Mouse (Mus musculus) layer of hippocampus, postnatal 36 days (tissue): ENCODE data around the gene Mdm2. TPM values are rescaled to one million over a fixed set of nuclear protein-coding genes. Genes with fewer than 3 reads are reported as not detected.

ENCODE experiments used
- DNase-seq, 2 experiments: peaks; one replicate each; pipeline ENCODE4 v3.0.0; 2022
- total RNA-seq, 2 experiments: library from RNA; stranded (reverse); gene quantifications; 2 replicates each; pipeline ENCODE4 v1.2.3; 2021

Gene Mdm2
- total RNA-seq, 2 experiments from 2014 or later: 59.2 to 71.3 TPM

- no peak for DNase-seq
These were observed 69.0 kb downstream of the Mdm2 start for GRCm38 (mm10) chr10:117641400-117642200.

GRCm38 (mm10) chr10:117640595-117641078 lies 69.9 kb downstream of the Mdm2 start:
- no peak for DNase-seq

GRCm38 (mm10) chr10:117639899-117640594 lies 70.5 kb downstream of the Mdm2 start:
- no peak for DNase-seq

GRCm38 (mm10) chr10:117639221-117639599 lies 71.3 kb downstream of the Mdm2 start:
- no peak for DNase-seq

Other genes with a start within 250 kb of the Mdm2 start
- 1 to 10 TPM; 9.1 to 9.4 TPM for gene Cpm, start 81.3 kb downstream of the Mdm2 start, total RNA-seq
- gene Slc35e3, start 35.6 kb upstream of the Mdm2 start, total RNA-seq: 10 to 100 TPM; 31.2 to 33.7 TPM
- 10 to 100 TPM; 15.8 to 20.7 TPM for gene Nup107, start 81.9 kb upstream of the Mdm2 start, total RNA-seq
- 10 to 100 TPM; 64.4 to 66.1 TPM for gene Rap1b, start 135.3 kb upstream of the Mdm2 start, total RNA-seq